Mouse (Mus musculus) liver, embryonic 12.5 days (tissue): Measurements from ENCODE around the gene Lpcat3. TPM values are rescaled to one million over a fixed set of nuclear protein-coding genes. Genes with fewer than 3 reads are reported as not detected.
A peak's percentile ranks its signal among the peaks of the same experiment; 100 is the strongest.

Experiments used
- ATAC-seq: fragments of 200-750 bp; cut with Nextera tagmentation; 2 replicates; pipeline ENCODE4 v1.8.0; 2017; ENCODE audit warnings: moderate number of reproducible peaks, mild to moderate bottlenecking, moderate library complexity
- H3K27ac ChIP-seq: fragments of 300-500 bp; sonication (generic); 2 replicates; pipeline ENCODE4 v1.5.1; 2016; ENCODE audit warnings: mild to moderate bottlenecking
- H3K27me3 ChIP-seq: fragments of 300-500 bp; sonication (generic); replicated peaks from 2 replicates; pipeline ENCODE4 v1.6.1; 2016; ENCODE audit warnings: mild to moderate bottlenecking, moderate library complexity
- H3K36me3 ChIP-seq: fragments of 300-500 bp; sonication (generic); 2 replicates; pipeline ENCODE4 v1.6.1; 2016; ENCODE audit warnings: mild to moderate bottlenecking, moderate library complexity
- H3K4me1 ChIP-seq: fragments of 300-500 bp; sonication (generic); 2 replicates; pipeline ENCODE4 v1.6.1; 2016
- H3K4me2 ChIP-seq: fragments of 300-500 bp; sonication (generic); 2 replicates; pipeline ENCODE4 v1.6.1; 2016; ENCODE audit warnings: mild to moderate bottlenecking, moderate library complexity
- H3K4me3 ChIP-seq: fragments of 300-500 bp; sonication (generic); 2 replicates; pipeline ENCODE4 v1.5.1; 2016; ENCODE audit warnings: mild to moderate bottlenecking, moderate library complexity
- H3K9ac ChIP-seq: fragments of 300-500 bp; sonication (generic); 2 replicates; pipeline ENCODE4 v1.6.1; 2016; ENCODE audit warnings: mild to moderate bottlenecking, moderate library complexity
- H3K9me3 ChIP-seq: fragments of 300-500 bp; sonication (generic); replicated peaks from 2 replicates; pipeline ENCODE4 v1.6.1; 2016; ENCODE audit warnings: mild to moderate bottlenecking, moderate library complexity
- WGBS: fragments of 180-500 bp; shearing (Covaris S2); methylation state at CpG from one replicate; pipeline ENCODE4 v1.1.7; 2016; ENCODE audit not compliant: insufficient replicate concordance; 5-methylcytosine and 5-hydroxymethylcytosine counted together
- polyA plus RNA-seq: library from polyadenylated mRNA; unstranded; fragments of >200 nt; fragmentation: Nextera tagmentation; extraction: Ambion mirVana; gene quantifications from 2 replicates; pipeline ENCODE4 v1.2.1, GENCODE M21; 2016

The Lpcat3 gene
- polyA plus RNA-seq, 1 experiment from 2014 or later: 67.1 TPM

DNA sequence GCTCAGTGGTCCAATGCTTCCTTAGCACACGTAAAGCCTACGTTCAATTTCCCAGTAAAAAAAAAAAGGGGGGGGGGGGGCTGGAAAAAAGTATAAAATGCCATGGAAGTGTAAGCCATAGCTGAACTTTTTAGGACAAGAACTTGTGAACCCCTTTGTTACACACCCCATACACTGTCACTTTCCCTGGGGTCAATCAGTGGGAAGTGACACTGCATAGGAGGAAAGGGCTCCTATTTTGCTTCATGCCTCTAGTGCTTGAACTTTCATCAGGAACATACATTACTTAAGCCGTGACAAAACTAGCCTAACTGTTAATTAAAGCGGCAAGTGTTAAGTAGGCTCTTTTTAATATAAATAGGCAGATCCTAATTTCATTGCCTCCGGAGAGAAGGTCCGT, 832 bp upstream of the Lpcat3 start:
- peaks cover 16% of the 10 kb centered on the region for H3K36me3 ChIP-seq
- peak overlapping the region; percentile 85 for H3K27ac ChIP-seq
- ATAC-seq: no peak
- H3K4me1 ChIP-seq: peaks cover 38% of the 10 kb centered on the region
- H3K4me3 ChIP-seq: peak overlapping the region; percentile 91
- no peaks in the 10 kb centered on the region for H3K9me3 ChIP-seq
- H3K27me3 ChIP-seq: no peaks in the 10 kb centered on the region
- peak overlapping the region; percentile 88 for H3K9ac ChIP-seq
- H3K4me2 ChIP-seq: peak overlapping the region; percentile 89
- 29% methylated on average over 6 of the region's 6 CpGs for WGBS

- H3K27me3 ChIP-seq: no peaks in the 10 kb centered on the region
- WGBS: 7% methylated on average over 13 of the region's 13 CpGs
These were observed 583 bp downstream of the Lpcat3 start for GRCm38 (mm10) chr6:124663424-124663795.

DNA sequence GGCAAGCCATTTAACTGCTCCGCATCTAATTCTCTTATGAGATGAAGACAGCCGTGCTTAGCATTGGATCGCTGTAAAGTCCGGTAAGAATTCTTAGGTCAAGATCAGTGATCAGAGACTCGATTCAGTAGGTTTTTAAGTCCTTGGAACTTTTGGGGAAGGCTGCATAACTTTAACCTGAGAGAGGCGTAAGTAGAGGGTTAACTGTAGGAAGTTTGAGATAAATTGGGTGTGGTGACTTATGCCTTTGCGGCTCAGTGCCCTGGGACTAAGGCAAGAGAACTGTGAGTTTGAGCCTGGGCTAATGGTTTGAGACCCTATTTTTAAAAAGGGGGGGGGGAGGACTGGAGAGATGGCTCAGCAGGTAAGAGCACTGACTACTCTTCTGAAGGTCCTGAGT, 1.4 kb downstream of the Lpcat3 start:
- H3K27me3 ChIP-seq: no peaks in the 10 kb centered on the region
- H3K27ac ChIP-seq: peak overlapping the region; percentile 85
- H3K36me3 ChIP-seq: peaks cover 33% of the 10 kb centered on the region
- peak overlapping the region; percentile 88 for H3K9ac ChIP-seq
- 36% methylated on average over 7 of the region's 7 CpGs for WGBS
- peaks cover 51% of the 10 kb centered on the region for H3K4me1 ChIP-seq
- no peaks in the 10 kb centered on the region for H3K9me3 ChIP-seq
- H3K4me2 ChIP-seq: peak overlapping the region; percentile 89
- peak overlapping the region; percentile 91 for H3K4me3 ChIP-seq
- ATAC-seq: no peak

More at GRCm38 (mm10) chr6:124663424-124663795, 583 bp downstream of the Lpcat3 start:
- no peaks in the 10 kb centered on the region for H3K9me3 ChIP-seq
- no peak for ATAC-seq
- H3K4me3 ChIP-seq: peak overlapping the region; percentile 91
- peaks cover 42% of the 10 kb centered on the region for H3K4me1 ChIP-seq
- H3K36me3 ChIP-seq: peaks cover 30% of the 10 kb centered on the region
- H3K4me2 ChIP-seq: peak overlapping the region; percentile 89
- H3K9ac ChIP-seq: peak overlapping the region; percentile 88
- peak overlapping the region; percentile 85 for H3K27ac ChIP-seq

GRCm38 (mm10) chr6:124665011-124665410, 2.2 kb downstream of the Lpcat3 start:
- peak overlapping the region; percentile 89 for H3K4me2 ChIP-seq
- no peak overlapping the region for H3K9ac ChIP-seq
- no peaks in the 10 kb centered on the region for H3K27me3 ChIP-seq
- H3K4me1 ChIP-seq: peaks cover 54% of the 10 kb centered on the region
- 90% methylated on average over 10 of the region's 10 CpGs for WGBS
- peaks cover 34% of the 10 kb centered on the region for H3K36me3 ChIP-seq
- no peak for ATAC-seq
- peak overlapping the region; percentile 91 for H3K4me3 ChIP-seq
- no peak overlapping the region for H3K27ac ChIP-seq
- no peaks in the 10 kb centered on the region for H3K9me3 ChIP-seq

GRCm38 (mm10) chr6:124669234-124669859, 6.5 kb downstream of the Lpcat3 start:
- peaks cover 60% of the 10 kb centered on the region for H3K4me1 ChIP-seq
- WGBS: 72% methylated on average over 11 of the region's 11 CpGs

DNA sequence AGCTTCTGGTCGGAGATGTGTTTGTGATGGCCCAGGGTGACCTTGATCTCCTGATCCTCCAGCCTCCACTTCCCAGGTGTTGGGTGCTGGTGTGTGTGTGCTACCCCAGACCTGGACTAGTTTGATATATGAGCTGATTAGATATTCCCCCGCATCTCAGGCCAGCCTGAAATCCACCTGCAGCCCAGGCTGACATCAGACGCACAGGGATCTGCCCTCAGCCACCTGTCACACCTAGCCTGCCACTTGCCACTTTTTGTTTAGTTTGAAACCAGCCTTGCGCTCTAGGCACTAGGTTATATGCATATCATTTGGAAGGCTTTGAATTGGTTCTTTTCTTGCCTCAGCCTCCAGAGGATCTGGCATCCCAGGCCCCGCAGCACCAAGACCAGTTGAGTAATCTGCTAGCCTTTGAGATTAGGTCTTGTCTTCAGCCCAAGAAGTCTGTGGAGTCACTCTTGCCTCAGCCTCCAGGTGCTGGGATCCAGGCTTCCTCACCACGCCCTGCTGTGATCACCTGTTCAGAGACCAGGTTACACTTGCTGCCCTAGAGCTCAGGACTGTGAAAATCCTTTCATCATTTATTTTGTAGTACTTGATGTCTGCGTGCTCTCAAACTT, 7.6 kb downstream of the Lpcat3 start:
- Histone ChIP-seq H3K27me3 (no peaks in the 10 kb centered on the region), H3K36me3 (peaks cover 69% of the 10 kb centered on the region), H3K4me1 (peaks cover 52% of the 10 kb centered on the region), H3K4me2 (no peak overlapping the region), H3K4me3 (no peak overlapping the region), H3K9me3 (no peaks in the 10 kb centered on the region), H3K27ac (no peak overlapping the region), H3K9ac (no peak overlapping the region)
- 81% methylated on average over 7 of the region's 7 CpGs for WGBS
- ATAC-seq: no peak

More at GRCm38 (mm10) chr6:124669234-124669859, 6.5 kb downstream of the Lpcat3 start:
- no peak overlapping the region for H3K27ac ChIP-seq
- no peak for ATAC-seq
- H3K9me3 ChIP-seq: no peaks in the 10 kb centered on the region
- no peaks in the 10 kb centered on the region for H3K27me3 ChIP-seq
- peaks cover 61% of the 10 kb centered on the region for H3K36me3 ChIP-seq
- H3K4me2 ChIP-seq: no peak overlapping the region
- H3K9ac ChIP-seq: no peak overlapping the region
- H3K4me3 ChIP-seq: no peak overlapping the region

- Histone ChIP-seq H3K27me3 (no peaks in the 10 kb centered on the region), H3K9me3 (no peaks in the 10 kb centered on the region), H3K4me3 (no peak overlapping the region), H3K36me3 (peaks cover 61% of the 10 kb centered on the region), H3K27ac (no peak overlapping the region), H3K9ac (no peak overlapping the region), H3K4me1 (peaks cover 55% of the 10 kb centered on the region), H3K4me2 (peak overlapping the region; percentile 19; the same call in 1 of the 2 replicates)
- no peak for ATAC-seq
- WGBS: 36% methylated on average over 6 of the region's 6 CpGs
These were observed 9.3 kb downstream of the Lpcat3 start for GRCm38 (mm10) chr6:124672100-124672499.

DNA sequence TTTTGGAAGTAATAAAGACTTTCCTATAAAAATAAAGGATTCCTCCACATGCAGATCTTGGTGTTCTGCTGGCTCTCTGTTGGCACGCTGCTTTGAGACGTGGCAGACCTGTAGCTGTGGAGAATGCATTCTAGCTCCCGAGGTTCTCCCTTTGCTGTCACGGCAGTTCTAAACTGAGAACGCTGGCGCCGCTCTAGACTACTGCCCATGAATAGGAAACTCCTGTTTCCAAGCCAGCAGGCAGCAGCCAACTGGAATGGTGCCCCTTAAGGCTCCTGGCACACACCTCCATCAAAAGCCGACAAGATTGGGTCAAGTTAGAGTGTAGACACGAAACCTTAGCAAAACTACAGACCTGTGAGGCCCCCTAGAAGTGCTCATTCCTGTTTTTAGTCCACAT, 10.8 kb downstream of the Lpcat3 start:
- Histone ChIP-seq H3K9me3 (no peaks in the 10 kb centered on the region), H3K27ac (no peak overlapping the region), H3K4me3 (no peak overlapping the region), H3K4me1 (peaks cover 64% of the 10 kb centered on the region), H3K27me3 (no peaks in the 10 kb centered on the region), H3K36me3 (peaks cover 48% of the 10 kb centered on the region), H3K4me2 (no peak overlapping the region), H3K9ac (no peak overlapping the region; the same call in 1 of the 2 replicates)
- ATAC-seq: no peak
- WGBS: 87% methylated on average over 9 of the region's 9 CpGs

DNA sequence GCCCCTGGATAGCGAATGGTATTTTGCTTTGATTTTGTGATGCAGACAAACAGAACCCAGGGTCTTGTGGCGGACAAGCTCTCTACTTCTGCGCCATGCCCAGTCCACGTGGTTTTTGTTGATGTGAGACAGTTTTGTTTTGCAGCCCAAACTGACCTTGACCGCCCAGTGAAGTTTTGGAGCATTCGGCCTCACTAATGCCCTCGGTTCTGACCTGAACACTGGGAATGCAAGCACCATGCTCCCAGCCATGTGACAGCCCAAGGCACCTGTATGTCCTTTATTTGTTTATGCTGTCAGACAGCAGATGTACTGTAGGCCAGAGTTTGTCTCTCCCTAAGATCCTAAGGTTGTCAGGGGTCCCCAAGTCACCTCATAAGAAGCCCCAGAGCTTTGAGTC, 11.8 kb downstream of the Lpcat3 start:
- no peak for ATAC-seq
- Histone ChIP-seq H3K27ac (no peak overlapping the region), H3K4me1 (peaks cover 56% of the 10 kb centered on the region), H3K9me3 (no peaks in the 10 kb centered on the region), H3K27me3 (no peaks in the 10 kb centered on the region), H3K4me2 (no peak overlapping the region), H3K9ac (no peak overlapping the region), H3K4me3 (no peak overlapping the region), H3K36me3 (peaks cover 48% of the 10 kb centered on the region)
- 86% methylated on average over 7 of the region's 7 CpGs for WGBS

- WGBS: 72% methylated on average over 6 of the region's 6 CpGs
- Histone ChIP-seq H3K4me1 (peaks cover 56% of the 10 kb centered on the region), H3K27ac (no peak overlapping the region), H3K9me3 (no peaks in the 10 kb centered on the region), H3K9ac (no peak overlapping the region), H3K4me2 (no peak overlapping the region), H3K4me3 (no peak overlapping the region), H3K27me3 (no peaks in the 10 kb centered on the region), H3K36me3 (peaks cover 43% of the 10 kb centered on the region)
- no peak for ATAC-seq
These were observed 13.3 kb downstream of the Lpcat3 start for GRCm38 (mm10) chr6:124676171-124676570.

- ATAC-seq: no peak
- no peak overlapping the region for H3K4me3 ChIP-seq
- H3K9me3 ChIP-seq: no peaks in the 10 kb centered on the region
- H3K9ac ChIP-seq: no peak overlapping the region
- no peak overlapping the region for H3K4me2 ChIP-seq
- no peaks in the 10 kb centered on the region for H3K27me3 ChIP-seq
- peaks cover 59% of the 10 kb centered on the region for H3K4me1 ChIP-seq
- 84% methylated on average over 7 of the region's 7 CpGs for WGBS
- peaks cover 34% of the 10 kb centered on the region for H3K36me3 ChIP-seq
- no peak overlapping the region for H3K27ac ChIP-seq
These were observed 15.9 kb downstream of the Lpcat3 start for GRCm38 (mm10) chr6:124678769-124679168.

DNA sequence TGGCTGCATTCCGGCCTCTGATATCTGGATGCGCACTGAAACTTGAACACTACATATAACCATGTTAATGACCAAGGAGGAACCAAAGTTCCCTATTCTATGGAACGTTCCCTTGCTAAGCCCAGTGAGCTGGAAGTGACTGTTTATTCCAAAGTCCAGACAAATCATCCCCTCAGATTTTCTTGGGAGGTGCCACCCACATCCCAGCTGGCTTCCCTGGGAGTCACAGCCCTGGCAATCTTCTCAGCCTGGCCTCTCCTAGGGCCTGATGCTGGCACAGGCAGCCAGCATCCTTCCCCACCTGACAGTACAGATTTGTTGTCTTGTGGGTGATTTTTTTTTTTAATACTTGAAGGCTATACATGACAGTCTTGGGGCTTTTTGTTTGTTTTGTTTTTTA, 16.7 kb downstream of the Lpcat3 start:
- Histone ChIP-seq H3K9me3 (no peaks in the 10 kb centered on the region), H3K4me2 (no peak overlapping the region), H3K27me3 (no peaks in the 10 kb centered on the region), H3K36me3 (peaks cover 27% of the 10 kb centered on the region), H3K9ac (no peak overlapping the region), H3K4me3 (no peak overlapping the region), H3K4me1 (peaks cover 59% of the 10 kb centered on the region), H3K27ac (no peak overlapping the region)
- WGBS: 89% methylated on average over 3 of the region's 3 CpGs
- ATAC-seq: no peak
